Mouse (Mus musculus) ES-E14 (cell line): Measurements from ENCODE around the gene Cactin.

Source experiments
- CHD2 ChIP-seq: IDR thresholded peaks from 2 replicates; pipeline ENCODE4 v1.6.1; 2014; ENCODE audit warnings: mild to moderate bottlenecking, low read depth, low read length, inconsistent platforms
- HCFC1 ChIP-seq: IDR thresholded peaks from 2 replicates; pipeline ENCODE4 v1.6.1; 2012; ENCODE audit warnings: low read length, inconsistent platforms, borderline replicate concordance; ENCODE audit not compliant: insufficient read depth
- MAFK ChIP-seq: IDR thresholded peaks from 2 replicates; pipeline ENCODE4 v1.6.1; 2014; ENCODE audit warnings: mild to moderate bottlenecking, low read depth, low read length, inconsistent platforms; ENCODE audit not compliant: insufficient read depth
- ZC3H11A ChIP-seq: IDR thresholded peaks from 2 replicates; pipeline ENCODE4 v1.6.1; 2012; ENCODE audit warnings: low read depth, mild to moderate bottlenecking, inconsistent platforms, low read length, borderline replicate concordance
- ZNF384 ChIP-seq: IDR thresholded peaks from 2 replicates; pipeline ENCODE4 v1.6.1; 2012; ENCODE audit warnings: low read depth, low read length, inconsistent platforms

- TF ChIP-seq MAFK: no peak
- no peak for TF ChIP-seq ZC3H11A
- TF ChIP-seq HCFC1: no peak
- TF ChIP-seq ZNF384: no peak
- TF ChIP-seq CHD2: no peak
Observed at GRCm38 (mm10) chr10:81306173-81306668, 14.7 kb upstream of the Cactin start.
